Mouse (Mus musculus): ENCODE results near the gene Mmrn2. TPM values are rescaled to one million over a fixed set of nuclear protein-coding genes. Genes with fewer than 3 reads are reported as not detected.
A peak's percentile ranks its signal among the peaks of the same experiment; 100 is the strongest.
"Not testable (repeated sequence)": the region's sequence is repeated elsewhere in the genome, so short reads cannot be mapped to it uniquely, and the experiment has no call there.

Mmrn2 gene
- total RNA-seq, 1 experiment from 2014 or later = not detected

- ATAC-seq (replicated peaks; ENCODE audit: insufficient number of reproducible peaks, low FRiP score, low TSS enrichment, poor library complexity, severe bottlenecking) = no peak
Measured at GRCm38 (mm10) chr14:34357671-34358455, 17.4 kb upstream of the Mmrn2 start.

- no peak for ATAC-seq (replicated peaks; ENCODE audit: insufficient number of reproducible peaks, low FRiP score, low TSS enrichment, poor library complexity, severe bottlenecking)
Measured at GRCm38 (mm10) chr14:34359676-34360244, 15.5 kb upstream of the Mmrn2 start.

- ATAC-seq (replicated peaks; ENCODE audit: insufficient number of reproducible peaks, low FRiP score, low TSS enrichment, poor library complexity, severe bottlenecking) = no peak
Measured at GRCm38 (mm10) chr14:34360251-34360650, 15.0 kb upstream of the Mmrn2 start.

- ATAC-seq (replicated peaks; ENCODE audit: insufficient number of reproducible peaks, low FRiP score, low TSS enrichment, poor library complexity, severe bottlenecking) = no peak
Measured at GRCm38 (mm10) chr14:34362135-34362534, 13.1 kb upstream of the Mmrn2 start.

- peak; percentile 37 for ATAC-seq (replicated peaks; ENCODE audit: insufficient number of reproducible peaks, low FRiP score, low TSS enrichment, poor library complexity, severe bottlenecking)
Measured at GRCm38 (mm10) chr14:34362726-34363445, 12.4 kb upstream of the Mmrn2 start.

- peak; percentile 88 for ATAC-seq (replicated peaks; ENCODE audit: insufficient number of reproducible peaks, low FRiP score, low TSS enrichment, poor library complexity, severe bottlenecking)
Measured at GRCm38 (mm10) chr14:34363490-34364253, 11.6 kb upstream of the Mmrn2 start.

- ATAC-seq (replicated peaks; ENCODE audit: insufficient number of reproducible peaks, low FRiP score, low TSS enrichment, poor library complexity, severe bottlenecking) = not testable (repeated sequence)
Measured at GRCm38 (mm10) chr14:34364254-34365146, 10.8 kb upstream of the Mmrn2 start.

- ATAC-seq (replicated peaks; ENCODE audit: insufficient number of reproducible peaks, low FRiP score, low TSS enrichment, poor library complexity, severe bottlenecking) = no peak
Measured at GRCm38 (mm10) chr14:34365147-34365507, 10.1 kb upstream of the Mmrn2 start.

- no peak for ATAC-seq (replicated peaks; ENCODE audit: insufficient number of reproducible peaks, low FRiP score, low TSS enrichment, poor library complexity, severe bottlenecking)
Measured at GRCm38 (mm10) chr14:34370203-34370602, 5.1 kb upstream of the Mmrn2 start.

GRCm38 (mm10) chr14:34370921-34371320 lies 4.3 kb upstream of the Mmrn2 start:
- no peak for ATAC-seq (replicated peaks; ENCODE audit: insufficient number of reproducible peaks, low FRiP score, low TSS enrichment, poor library complexity, severe bottlenecking)

- ATAC-seq (replicated peaks; ENCODE audit: insufficient number of reproducible peaks, low FRiP score, low TSS enrichment, poor library complexity, severe bottlenecking) = no peak
Measured at GRCm38 (mm10) chr14:34371763-34372162, 3.5 kb upstream of the Mmrn2 start.

- no peak for ATAC-seq (replicated peaks; ENCODE audit: insufficient number of reproducible peaks, low FRiP score, low TSS enrichment, poor library complexity, severe bottlenecking)
Measured at GRCm38 (mm10) chr14:34372646-34373045, 2.6 kb upstream of the Mmrn2 start.

GRCm38 (mm10) chr14:34373581-34373980 lies 1.7 kb upstream of the Mmrn2 start:
- no peak for ATAC-seq (replicated peaks; ENCODE audit: insufficient number of reproducible peaks, low FRiP score, low TSS enrichment, poor library complexity, severe bottlenecking)

GRCm38 (mm10) chr14:34374577-34374976 lies 688 bp upstream of the Mmrn2 start, which contains the start of gene Sncg:
Gene Sncg (minus strand): TSS chr14:34374789.
- ATAC-seq (replicated peaks; ENCODE audit: insufficient number of reproducible peaks, low FRiP score, low TSS enrichment, poor library complexity, severe bottlenecking) = no peak

- no peak for ATAC-seq (replicated peaks; ENCODE audit: insufficient number of reproducible peaks, low FRiP score, low TSS enrichment, poor library complexity, severe bottlenecking)
Measured at GRCm38 (mm10) chr14:34375941-34376340, 676 bp downstream of the Mmrn2 start.

GRCm38 (mm10) chr14:34377121-34377520 lies 1.9 kb downstream of the Mmrn2 start:
- no peak for ATAC-seq (replicated peaks; ENCODE audit: insufficient number of reproducible peaks, low FRiP score, low TSS enrichment, poor library complexity, severe bottlenecking)

GRCm38 (mm10) chr14:34378560-34379331 lies 3.5 kb downstream of the Mmrn2 start:
- no peak for ATAC-seq (replicated peaks; ENCODE audit: insufficient number of reproducible peaks, low FRiP score, low TSS enrichment, poor library complexity, severe bottlenecking)
